Mouse (Mus musculus) ES-E14 (cell line): ENCODE results near the gene Rnasek. TPM values are rescaled to one million over a fixed set of nuclear protein-coding genes. Genes with fewer than 3 reads are reported as not detected.

Experiments used
- DNase-seq: peaks from one replicate; pipeline ENCODE4 v3.0.0-alpha.2; 2013; ENCODE audit warnings: low read depth, low spot score
- H3K27ac ChIP-seq: 2 replicates; pipeline ENCODE4 v1.5.1; 2012; ENCODE audit warnings: low read depth, mild to moderate bottlenecking, low read length, moderate library complexity, mixed read lengths; ENCODE audit not compliant: poor library complexity, insufficient read depth, severe bottlenecking
- H3K36me3 ChIP-seq: 2 replicates; pipeline ENCODE4 v1.6.1; 2012; ENCODE audit warnings: mild to moderate bottlenecking, low read length, moderate library complexity, mixed read lengths; ENCODE audit not compliant: control insufficient read depth, poor library complexity, insufficient read depth, severe bottlenecking
- H3K4me1 ChIP-seq, 2 experiments: fragments of 150-350 bp in 1 of 2; sonication (generic) in 1 of 2; 2 replicates each; pipeline ENCODE4 v1.6.1; 2012; ENCODE audit warnings: low read length in 2 of 2, mild to moderate bottlenecking in 1 of 2, mixed read lengths in 1 of 2; ENCODE audit not compliant: control insufficient read depth in 2 of 2, insufficient read depth in 2 of 2, poor library complexity in 1 of 2
- H3K4me3 ChIP-seq, 2 experiments: fragments of 150-350 bp in 1 of 2; sonication (generic) in 1 of 2; 2 replicates each; pipeline ENCODE4 v1.5.1; 2012; ENCODE audit warnings: low read length in 2 of 2, low read depth in 1 of 2, mild to moderate bottlenecking in 1 of 2, mixed read lengths in 1 of 2; ENCODE audit not compliant: insufficient read depth in 1 of 2, poor library complexity in 1 of 2, severe bottlenecking in 1 of 2
- H3K9ac ChIP-seq: 2 replicates; pipeline ENCODE4 v1.6.1; 2012; ENCODE audit warnings: low read depth, mild to moderate bottlenecking, low read length, mixed read lengths; ENCODE audit not compliant: poor library complexity, insufficient read depth, severe bottlenecking
- H3K9me3 ChIP-seq: fragments of 150-350 bp; sonication (generic); 2 replicates; pipeline ENCODE4 v1.6.1; 2012; ENCODE audit warnings: low read depth, mild to moderate bottlenecking, low read length; ENCODE audit not compliant: control insufficient read depth, insufficient read depth
- CHD2 ChIP-seq: IDR thresholded peaks from 2 replicates; pipeline ENCODE4 v1.6.1; 2014; ENCODE audit warnings: mild to moderate bottlenecking, low read depth, low read length, inconsistent platforms
- HCFC1 ChIP-seq: IDR thresholded peaks from 2 replicates; pipeline ENCODE4 v1.6.1; 2012; ENCODE audit warnings: low read length, inconsistent platforms, borderline replicate concordance; ENCODE audit not compliant: insufficient read depth
- MAFK ChIP-seq: IDR thresholded peaks from 2 replicates; pipeline ENCODE4 v1.6.1; 2014; ENCODE audit warnings: mild to moderate bottlenecking, low read depth, low read length, inconsistent platforms; ENCODE audit not compliant: insufficient read depth
- ZC3H11A ChIP-seq: IDR thresholded peaks from 2 replicates; pipeline ENCODE4 v1.6.1; 2012; ENCODE audit warnings: low read depth, mild to moderate bottlenecking, inconsistent platforms, low read length, borderline replicate concordance
- ZNF384 ChIP-seq: IDR thresholded peaks from 2 replicates; pipeline ENCODE4 v1.6.1; 2012; ENCODE audit warnings: low read depth, low read length, inconsistent platforms
- in situ Hi-C, 2 experiments: fragments of 600-800 bp; cut with MboI; formaldehyde crosslinking; loops; one replicate each; pipeline ENCODE4 v1.15.1; 2025; ENCODE audit warnings: low sequenced_read_pairs in 2 of 2, inconsistent platforms in 1 of 2; ENCODE audit not compliant: unreplicated experiment in 2 of 2
- total RNA-seq: library from RNA; depleted of rRNA; stranded (reverse); fragments of 300-350 nt; gene quantifications from 2 replicates; pipeline ENCODE4 v1.2.3, GENCODE M21; 2012

The Rnasek gene
- total RNA-seq, 1 experiment: 66.0 TPM

DNA sequence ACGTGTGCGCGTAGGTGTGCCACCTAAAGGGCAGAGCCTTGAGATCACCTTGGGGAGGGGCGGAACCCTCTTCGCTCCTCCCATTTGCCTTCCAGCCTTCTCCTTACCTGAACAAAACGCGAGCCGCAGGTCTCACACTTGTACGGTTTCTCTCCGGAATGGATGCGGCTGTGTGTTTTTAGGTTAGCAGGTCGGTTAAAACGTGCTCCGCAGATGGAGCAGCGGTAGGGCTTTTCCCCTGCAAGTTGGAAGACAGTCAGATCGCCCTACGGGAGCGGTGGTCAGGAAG lies 13.1 kb downstream of the Rnasek start:
- peak overlapping the region; percentile 3 to 49 for H3K4me3 ChIP-seq
- in situ Hi-C loops: no loop called here
- no peak for DNase-seq
- H3K36me3 ChIP-seq: peaks cover 5% of the 10 kb centered on the region; the same call in 1 of the 2 replicates
- H3K9me3 ChIP-seq: no peaks in the 10 kb centered on the region
- TF ChIP-seq HCFC1: no peak
- TF ChIP-seq ZC3H11A: no peak
- no peak for TF ChIP-seq CHD2
- TF ChIP-seq MAFK: no peak
- TF ChIP-seq ZNF384: no peak
- peaks cover 8 to 23% of the 10 kb centered on the region in 2 experiments for H3K4me1 ChIP-seq
- H3K9ac ChIP-seq: peak overlapping the region; percentile 61
- H3K27ac ChIP-seq: no peak overlapping the region

DNA sequence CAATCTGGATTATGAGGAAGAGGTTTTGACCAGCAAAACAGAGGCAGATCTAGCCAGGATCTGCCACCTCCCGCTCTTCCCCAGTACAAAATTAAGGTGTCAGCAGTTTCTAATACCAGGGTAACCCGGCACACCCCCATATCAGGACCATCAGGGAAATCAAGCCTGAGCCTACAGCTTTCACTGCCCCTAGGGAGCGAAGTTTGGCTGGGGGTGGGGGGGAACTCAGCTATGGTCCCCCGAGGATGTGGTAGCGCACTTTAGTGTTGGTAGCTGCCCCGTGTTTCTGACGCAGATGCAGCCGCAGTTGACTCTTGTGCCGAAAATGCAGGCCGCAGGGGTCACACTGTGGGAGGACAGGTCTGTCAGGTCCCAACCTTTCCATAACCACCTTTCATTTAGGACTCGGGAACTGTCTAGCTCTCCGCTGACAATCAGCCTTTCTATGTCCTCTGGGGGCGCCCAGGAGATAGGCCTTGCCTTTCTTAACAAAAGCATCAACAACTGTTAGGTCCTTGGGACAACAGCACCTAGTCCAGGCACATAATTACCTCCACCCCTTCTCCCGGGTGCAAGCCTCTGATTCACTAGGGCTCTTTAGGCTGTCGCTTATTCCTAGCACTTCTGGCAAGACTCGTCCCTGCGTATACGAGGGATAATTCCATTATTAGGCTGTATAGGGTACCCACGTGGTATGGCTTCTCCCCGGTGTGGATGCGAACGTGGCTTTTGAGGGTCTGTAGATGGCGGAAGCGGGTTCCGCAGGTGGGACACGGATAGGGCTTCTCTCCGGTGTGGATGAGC lies 13.6 kb downstream of the Rnasek start:
- no peak for DNase-seq
- Histone ChIP-seq H3K4me3 (peak overlapping the region; percentile 3 to 49; a peak in 3 of 4 replicates), H3K9me3 (no peaks in the 10 kb centered on the region), H3K9ac (peak overlapping the region; percentile 61), H3K27ac (no peak overlapping the region), H3K36me3 (peaks cover 5% of the 10 kb centered on the region; the same call in 1 of the 2 replicates), H3K4me1 (peaks cover 8 to 23% of the 10 kb centered on the region in 2 experiments)
- in situ Hi-C loops: no loop called here
- TF ChIP-seq MAFK (0 out of 2 replicates have a peak, but pooled peaks have one; percentile 45), ZNF384 (no peak)

DNA sequence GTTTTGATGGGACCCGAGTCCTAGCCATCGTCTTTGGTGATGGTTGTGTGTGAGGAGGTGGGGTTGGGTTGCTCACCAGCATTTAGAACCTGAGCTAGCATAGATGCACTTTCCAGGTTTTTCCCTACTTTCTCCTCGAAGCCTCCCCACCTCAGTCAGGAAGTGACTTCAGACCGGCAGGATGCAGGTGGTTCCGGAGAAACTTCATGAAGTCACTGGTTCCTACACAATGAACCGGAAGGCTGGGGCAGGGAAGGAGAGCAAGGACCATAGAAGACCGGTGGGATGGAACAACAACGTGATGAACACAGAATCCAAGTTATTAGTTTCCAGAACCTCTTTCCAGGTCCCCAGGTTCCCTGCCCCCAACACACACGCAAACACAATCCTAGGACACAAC lies 15.9 kb downstream of the Rnasek start:
- no peak overlapping the region for H3K9ac ChIP-seq
- DNase-seq: no peak
- TF ChIP-seq ZNF384 (no peak), ZC3H11A (no peak)
- no peak overlapping the region for H3K27ac ChIP-seq
- peaks cover 2 to 26% of the 10 kb centered on the region in 2 experiments; a peak in 3 of 4 replicates for H3K4me1 ChIP-seq
- H3K9me3 ChIP-seq: no peaks in the 10 kb centered on the region
- peaks cover 5% of the 10 kb centered on the region; the same call in 1 of the 2 replicates for H3K36me3 ChIP-seq
- in situ Hi-C loops: no loop called here
- H3K4me3 ChIP-seq: no peak overlapping the region

GRCm38 (mm10) chr11:70221603-70222500 lies 17.8 kb downstream of the Rnasek start:
- no peak for TF ChIP-seq CHD2
- no peak for TF ChIP-seq MAFK
- TF ChIP-seq ZNF384: no peak
- TF ChIP-seq ZC3H11A: no peak
- no peak for TF ChIP-seq HCFC1
- DNase-seq: no peak
- H3K27ac ChIP-seq: no peak overlapping the region
- peak overlapping the region; percentile 56 to 57 for H3K4me3 ChIP-seq
- H3K9me3 ChIP-seq: no peaks in the 10 kb centered on the region
- peaks cover 11% of the 10 kb centered on the region for H3K36me3 ChIP-seq
- in situ Hi-C loops: no loop called here
- peaks cover 2 to 18% of the 10 kb centered on the region in 2 experiments; a peak in 3 of 4 replicates for H3K4me1 ChIP-seq
- peak overlapping the region; percentile 54 for H3K9ac ChIP-seq
